ENCODE assay signal across 16 mouse cellular contexts in the genomic region with DNA sequence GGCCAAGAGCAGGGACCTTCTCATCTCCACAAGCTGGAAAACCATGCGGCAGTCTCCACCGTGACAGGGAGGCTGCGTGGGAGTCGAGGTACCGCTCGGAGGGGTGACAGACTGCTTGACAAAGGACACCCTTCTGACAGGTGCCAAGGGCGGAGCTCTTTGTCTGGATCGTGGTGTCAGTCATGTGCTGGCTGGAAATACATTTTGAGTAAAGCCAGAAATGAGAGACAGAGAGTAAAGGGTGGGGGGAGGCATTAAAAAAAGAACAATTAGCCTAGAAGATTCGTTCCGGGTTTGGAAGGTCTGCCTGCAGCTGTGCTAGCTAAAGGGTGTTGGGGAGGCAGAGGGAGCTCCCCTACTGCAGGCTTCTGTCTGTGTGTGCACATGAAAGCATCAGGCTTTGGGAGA. TPM values are rescaled to one million over a fixed set of nuclear protein-coding genes. Genes with fewer than 3 reads are reported as not detected.
A peak's percentile ranks its signal among the peaks of the same experiment; 100 is the strongest.
DNase-seq lines count a peak whose midpoint lies in the region; ATAC-seq and TF ChIP-seq lines count a peak whose summit lies in the region.
"Had no signal": no experiment of that assay in that cellular context is flagged by ENCODE, and none has a peak within 500 bp of the region (broad histone marks: within the 10 kb centered on the region; RNA-seq: fewer than 3 reads in every experiment).

No protein-coding gene starts in this region.

- no peak overlapping the region for H3K27ac ChIP-seq in left cerebral cortex, adult 2 months
- H3K27ac ChIP-seq in forebrain, embryonic 14.5 days (ENCODE audit: low read depth, low read length): peak overlapping the region; percentile 62
- no peak overlapping the region for H3K27ac ChIP-seq in liver, embryonic 12.5 days
- H3K27ac ChIP-seq: heart, adult 2 months; limb, embryonic 15.5 days; neural tube, embryonic 12.5 days had no signal

- 0 out of 2 replicates have a peak overlapping the region, but pooled peaks have one; percentile 13 for H3K9ac ChIP-seq in forebrain, embryonic 14.5 days (ENCODE audit: low read length)
- H3K9ac ChIP-seq in liver, embryonic 12.5 days: no peak overlapping the region
- H3K9ac ChIP-seq: limb, embryonic 15.5 days; neural tube, embryonic 12.5 days had no signal

- H3K27me3 ChIP-seq in forebrain, embryonic 14.5 days (replicated peaks; ENCODE audit: control insufficient read depth, insufficient read depth, low read length): no peaks in the 10 kb centered on the region
- no peaks in the 10 kb centered on the region for H3K27me3 ChIP-seq in liver, embryonic 12.5 days (replicated peaks)
- H3K27me3 ChIP-seq: CH12.LX; limb, embryonic 15.5 days; neural tube, embryonic 12.5 days had no signal

- H3K4me2 ChIP-seq in forebrain, embryonic 14.5 days (ENCODE audit: low read length): no peak overlapping the region
- H3K4me2 ChIP-seq in liver, embryonic 12.5 days: no peak overlapping the region
- H3K4me2 ChIP-seq: limb, embryonic 15.5 days; neural tube, embryonic 12.5 days had no signal

- intact Hi-C loops in left cerebral cortex, adult 2 months (cut with DNase I): no loop called here
- intact Hi-C loops in left cerebral cortex, postnatal 10 days (cut with DNase I): no loop called here
- intact Hi-C loops in left cerebral cortex, postnatal 25 days (cut with DNase I): no loop called here

- peak; percentile 24 to 51 for DNase-seq in left cerebral cortex, adult 2 months (ENCODE audit: extremely low spot score in 1 of 2, low spot score in 2 of 2)
- no peak for DNase-seq in left cerebral cortex, postnatal 10 days (ENCODE audit: extremely low spot score in 1 of 2, low spot score in 2 of 2)
- DNase-seq in brain, embryonic 14.5 days (ENCODE audit: low read depth): peak; percentile 28
- DNase-seq in forebrain, embryonic 14.5 days (ENCODE audit: low spot score): peak; percentile 19
- peak; percentile 19 to 30 for DNase-seq in left cerebral cortex, postnatal 25 days (ENCODE audit: low spot score in 2 of 2)
- DNase-seq in liver: no peak
- DNase-seq: cerebellum, adult 9-10 months; heart, adult 2 months; heart, postnatal 36 days; kidney, adult 18-20 months; thymus, postnatal 25 days had no signal

- H3K36me3 ChIP-seq in forebrain, embryonic 14.5 days (ENCODE audit: control insufficient read depth, insufficient read depth, low read length): peaks cover 52% of the 10 kb centered on the region
- no peaks in the 10 kb centered on the region for H3K36me3 ChIP-seq in liver, embryonic 12.5 days

- WGBS in forebrain, embryonic 14.5 days: 78% methylated on average over 10 of the region's 10 CpGs
- WGBS in liver, embryonic 12.5 days (ENCODE audit: insufficient replicate concordance): 69% methylated on average over 10 of the region's 10 CpGs

- no peak overlapping the region for H3K4me3 ChIP-seq in left cerebral cortex, adult 2 months
- H3K4me3 ChIP-seq in forebrain, embryonic 14.5 days (ENCODE audit: low read depth, low read length): no peak overlapping the region
- no peak overlapping the region for H3K4me3 ChIP-seq in liver, embryonic 12.5 days
- H3K4me3 ChIP-seq: heart, adult 2 months; limb, embryonic 15.5 days; megakaryocyte, embryonic 14.5 days; neural tube, embryonic 12.5 days had no signal

- no peak for TF ChIP-seq POLR2A in brain, embryonic 14.5 days (IDR thresholded peaks at IDR 0.05; ENCODE audit: borderline replicate concordance, extremely low read depth, insufficient read depth, insufficient read length, poor library complexity, severe bottlenecking)

- H3K4me1 ChIP-seq in forebrain, embryonic 14.5 days (ENCODE audit: control insufficient read depth, insufficient read depth, low read length): no peaks in the 10 kb centered on the region
- H3K4me1 ChIP-seq in liver, embryonic 12.5 days: no peaks in the 10 kb centered on the region
- H3K4me1 ChIP-seq: limb, embryonic 15.5 days; neural tube, embryonic 12.5 days had no signal

- no peaks in the 10 kb centered on the region for H3K9me3 ChIP-seq in forebrain, embryonic 14.5 days (replicated peaks; ENCODE audit: control insufficient read depth, low read length)
- H3K9me3 ChIP-seq in liver, embryonic 12.5 days (replicated peaks): no peaks in the 10 kb centered on the region
- H3K9me3 ChIP-seq: limb, embryonic 15.5 days; megakaryocyte, embryonic 14.5 days; neural tube, embryonic 12.5 days had no signal

- ATAC-seq in forebrain, embryonic 14.5 days: peak; percentile 57; the same call in 1 of the 2 replicates
- ATAC-seq in liver, embryonic 12.5 days: no peak

- TF ChIP-seq CTCF in left cerebral cortex, adult 2 months (IDR thresholded peaks at IDR 0.05): no peak
- no peak for TF ChIP-seq CTCF in brain, embryonic 14.5 days (IDR thresholded peaks at IDR 0.05; ENCODE audit: borderline replicate concordance, extremely low read depth, insufficient read depth, insufficient read length)

RNA-seq across cellular contexts. Expression of a gene that starts 21.6 kb away (rescaled TPM):
- total RNA-seq in left cerebral cortex, adult 2 months (2021): 10 to 100 TPM in 1 of 2 experiments, 1 to 10 TPM in 1; 6.7 to 10.3 TPM
- 1 to 10 TPM; 7.0 to 7.4 TPM for total RNA-seq in left cerebral cortex, postnatal 10 days (2021)
- 5.4 and 7.9 TPM in 2 replicates for polyA plus RNA-seq in brain, embryonic 14.5 days (2012; rRNA removed)
- 4.4 and 5.2 TPM in 2 replicates for polyA plus RNA-seq in forebrain, embryonic 14.5 days (2014; fragmentation: Nextera tagmentation; extraction: Ambion mirVana)
- 1 to 10 TPM; 4.7 to 6.4 TPM for total RNA-seq in left cerebral cortex, postnatal 25 days (2021)
- polyA plus RNA-seq in liver, embryonic 12.5 days (2016; fragmentation: Nextera tagmentation; extraction: Ambion mirVana): 3.3 and 4.2 TPM in 2 replicates

RNA-seq across cellular contexts. Expression of a gene that starts 41.4 kb away (rescaled TPM):
- 10 to 100 TPM; 22.7 to 23.3 TPM for total RNA-seq in left cerebral cortex, adult 2 months (2021)
- 10 to 100 TPM; 28.5 to 36.6 TPM for total RNA-seq in left cerebral cortex, postnatal 10 days (2021)
- polyA plus RNA-seq in brain, embryonic 14.5 days (2012; rRNA removed): 42.7 and 49.4 TPM in 2 replicates
- polyA plus RNA-seq in forebrain, embryonic 14.5 days (2014; fragmentation: Nextera tagmentation; extraction: Ambion mirVana): 23.7 and 24.6 TPM in 2 replicates
- total RNA-seq in left cerebral cortex, postnatal 25 days (2021): 10 to 100 TPM; 21.7 to 24.3 TPM
- polyA plus RNA-seq in liver, embryonic 12.5 days (2016; fragmentation: Nextera tagmentation; extraction: Ambion mirVana): 38.9 and 41.5 TPM in 2 replicates

RNA-seq across cellular contexts. Expression of a gene that starts 47.3 kb away (rescaled TPM):
- 10 to 100 TPM; 22.7 to 23.8 TPM for total RNA-seq in left cerebral cortex, adult 2 months (2021)
- 10 to 100 TPM; 59.3 to 59.5 TPM for total RNA-seq in left cerebral cortex, postnatal 10 days (2021)
- polyA plus RNA-seq in brain, embryonic 14.5 days (2012; rRNA removed): 140 and 186 TPM in 2 replicates
- polyA plus RNA-seq in forebrain, embryonic 14.5 days (2014; fragmentation: Nextera tagmentation; extraction: Ambion mirVana): 188 and 220 TPM in 2 replicates
- 10 to 100 TPM; 25.1 to 28.5 TPM for total RNA-seq in left cerebral cortex, postnatal 25 days (2021)
- 17.3 and 19.4 TPM in 2 replicates for polyA plus RNA-seq in liver, embryonic 12.5 days (2016; fragmentation: Nextera tagmentation; extraction: Ambion mirVana)
- total RNA-seq: CH12.LX had no signal

RNA-seq across cellular contexts. Expression of a gene that starts 56.6 kb away (rescaled TPM):
- 100 to 1,000 TPM; 122 to 126 TPM for total RNA-seq in left cerebral cortex, adult 2 months (2021)
- total RNA-seq in left cerebral cortex, postnatal 10 days (2021): 100 to 1,000 TPM; 133 to 136 TPM
- polyA plus RNA-seq in brain, embryonic 14.5 days (2012; rRNA removed): 126 and 128 TPM in 2 replicates
- polyA plus RNA-seq in forebrain, embryonic 14.5 days (2014; fragmentation: Nextera tagmentation; extraction: Ambion mirVana): 245 and 253 TPM in 2 replicates
- 100 to 1,000 TPM; 118 to 131 TPM for total RNA-seq in left cerebral cortex, postnatal 25 days (2021)
- 110 and 112 TPM in 2 replicates for polyA plus RNA-seq in liver, embryonic 12.5 days (2016; fragmentation: Nextera tagmentation; extraction: Ambion mirVana)

Comparison
In these comparisons a context has a peak if more than half of its experiments do, and no peak if none do; other contexts are left out.
1. DNase-seq: peak in left cerebral cortex, adult 2 months (2 of 2), brain, embryonic 14.5 days (single experiment), forebrain, embryonic 14.5 days (single experiment) and left cerebral cortex, postnatal 25 days (2 of 2); none in left cerebral cortex, postnatal 10 days (0 of 2) and liver (single experiment).